Comparison of ENCODE assay signal across 17 mouse cellular contexts in genomic region chr15:102208092-102208561, GRCm38 (mm10). TPM values are rescaled to one million over a fixed set of nuclear protein-coding genes. Genes with fewer than 3 reads are reported as not detected.
DNase-seq lines count a peak whose midpoint lies in the region; ATAC-seq and TF ChIP-seq lines count a peak whose summit lies in the region.
"Had no signal": no experiment of that assay in that cellular context is flagged by ENCODE, and none has a peak within 500 bp of the region (broad histone marks: within the 10 kb centered on the region; RNA-seq: fewer than 3 reads in every experiment).

No protein-coding gene starts in this region.

- DNase-seq in CD4-positive, CD25-positive, alpha-beta regulatory T cell, adult 2 months (ENCODE audit: low read depth, low spot score), result peak; percentile 31
- DNase-seq in spleen, adult 2 months (ENCODE audit: low read depth in 1 of 2, low spot score in 2 of 2), result peak in 1 of 2 experiments; percentile 25
- no peak for DNase-seq in spleen, postnatal 4 days (ENCODE audit: low spot score in 2 of 2)
- peak; percentile 69 for DNase-seq in splenic B cell, adult 2 months (ENCODE audit: low read depth, low spot score)
- DNase-seq in gastrocnemius, postnatal 14 days, result no peak
- no peak for DNase-seq in cerebellum, postnatal 10 days
- DNase-seq: cerebellum, adult 9-10 months; heart, adult 2 months; lung, postnatal 10 days; right cerebral cortex, postnatal 4 days had no signal

- TF ChIP-seq CTCF in spleen, adult 2 months (IDR thresholded peaks at IDR 0.05; ENCODE audit: extremely low read depth, insufficient read depth, insufficient read length, insufficient replicate concordance), result no peak

- no peaks in the 10 kb centered on the region for H3K27me3 ChIP-seq in spleen, adult 2 months (ENCODE audit: control insufficient read depth, insufficient read depth, low read length)
- no peaks in the 10 kb centered on the region for H3K27me3 ChIP-seq in splenic B cell, adult 2 months (ENCODE audit: control insufficient read depth, insufficient read depth, low read length, poor library complexity, severe bottlenecking)
- H3K27me3 ChIP-seq: forebrain, embryonic 13.5 days; midbrain, embryonic 12.5 days had no signal

- no peak for ATAC-seq in CD4-positive, CD25-positive, alpha-beta regulatory T cell, adult 4 months
- ATAC-seq in common myeloid progenitor, adult 5-6 weeks (replicated peaks; ENCODE audit: low read depth, poor library complexity, severe bottlenecking), result peak; percentile 31
- ATAC-seq: forebrain, embryonic 13.5 days had no signal

- H3K36me3 ChIP-seq in spleen, adult 2 months (ENCODE audit: control insufficient read depth, insufficient read depth, low read length), result peaks cover 42% of the 10 kb centered on the region
- H3K36me3 ChIP-seq in splenic B cell, adult 2 months (ENCODE audit: control insufficient read depth, insufficient read depth, low read length, poor library complexity, severe bottlenecking), result peaks cover 22% of the 10 kb centered on the region

- peak overlapping the region; percentile 81 for H3K27ac ChIP-seq in spleen, adult 2 months (ENCODE audit: insufficient read depth, low read length)
- H3K27ac ChIP-seq: forebrain, embryonic 13.5 days; heart, adult 2 months; liver, embryonic 14.5 days; midbrain, embryonic 12.5 days had no signal

- 15% methylated on average over 9 of the region's 9 CpGs for WGBS in spleen, adult 2 months

- H3K4me1 ChIP-seq in spleen, adult 2 months (ENCODE audit: control insufficient read depth, insufficient read depth, insufficient read length), result peaks cover 24% of the 10 kb centered on the region; the same call in 1 of the 2 replicates

- TF ChIP-seq POLR2A in spleen, adult 2 months (IDR thresholded peaks at IDR 0.05; ENCODE audit: low read depth, low read length), result no peak

- H3K4me3 ChIP-seq in spleen, adult 2 months (ENCODE audit: extremely low read depth, insufficient read depth, insufficient read length), result peak overlapping the region; percentile 8; the same call in 1 of the 2 replicates
- H3K4me3 ChIP-seq: forebrain, embryonic 13.5 days; heart, adult 2 months; midbrain, embryonic 12.5 days; myocyte had no signal

- intact Hi-C loops in gastrocnemius, postnatal 14 days (cut with DNase I; ENCODE audit: low total_unique reads), result no loop called here

RNA-seq across cellular contexts. Expression of gene Csad, which starts 3.6 kb away (rescaled TPM):
- 10 to 100 TPM; 10.7 to 16.9 TPM for polyA plus RNA-seq in CD4-positive, CD25-positive, alpha-beta regulatory T cell, adult 4 months (2017; shearing (Covaris generic))
- 33.2 and 40.9 TPM in 2 replicates for polyA plus RNA-seq in spleen, adult 2 months (2012; rRNA removed)
- 7.0 and 27.8 TPM in 2 replicates for total RNA-seq in common myeloid progenitor, adult 5-6 weeks (2017)
- 10 to 100 TPM; 14.1 to 15.6 TPM for total RNA-seq in gastrocnemius, postnatal 14 days (2021)

RNA-seq across cellular contexts. Expression of gene Zfp740, which starts 5.1 kb away (rescaled TPM):
- 10 to 100 TPM; 27.6 to 28.2 TPM for polyA plus RNA-seq in CD4-positive, CD25-positive, alpha-beta regulatory T cell, adult 4 months (2017; shearing (Covaris generic))
- polyA plus RNA-seq in spleen, adult 2 months (2012; rRNA removed), result 26.8 and 30.2 TPM in 2 replicates
- 33.7 and 35.4 TPM in 2 replicates for total RNA-seq in common myeloid progenitor, adult 5-6 weeks (2017)
- 10 to 100 TPM; 27.6 to 30.5 TPM for total RNA-seq in gastrocnemius, postnatal 14 days (2021)

RNA-seq across cellular contexts. Expression of gene Itgb7, which starts 23.6 kb away (rescaled TPM):
- polyA plus RNA-seq in CD4-positive, CD25-positive, alpha-beta regulatory T cell, adult 4 months (2017; shearing (Covaris generic)), result 100 to 1,000 TPM; 336 to 432 TPM
- 127 and 143 TPM in 2 replicates for polyA plus RNA-seq in spleen, adult 2 months (2012; rRNA removed)
- 81.3 and 108 TPM in 2 replicates for total RNA-seq in common myeloid progenitor, adult 5-6 weeks (2017)
- 1 to 10 TPM; 1.0 to 1.1 TPM for total RNA-seq in gastrocnemius, postnatal 14 days (2021)

RNA-seq across cellular contexts. Expression of gene Rarg, which starts 49.2 kb away (rescaled TPM):
- polyA plus RNA-seq in CD4-positive, CD25-positive, alpha-beta regulatory T cell, adult 4 months (2017; shearing (Covaris generic)), result 10 to 100 TPM; 17.7 to 18.3 TPM
- 21.1 and 27.5 TPM in 2 replicates for polyA plus RNA-seq in spleen, adult 2 months (2012; rRNA removed)
- 1.2 and 3.9 TPM in 2 replicates for total RNA-seq in common myeloid progenitor, adult 5-6 weeks (2017)
- 10 to 100 TPM; 12.9 to 13.2 TPM for total RNA-seq in gastrocnemius, postnatal 14 days (2021)

RNA-seq across cellular contexts. Expression of gene Soat2, which starts 57.8 kb away (rescaled TPM):
- 1 to 10 TPM in 1 of 2 experiments, under 1 TPM in 1; 0.69 to 1.0 TPM for polyA plus RNA-seq in CD4-positive, CD25-positive, alpha-beta regulatory T cell, adult 4 months (2017; shearing (Covaris generic))
- 3.2 and 5.4 TPM in 2 replicates for polyA plus RNA-seq in spleen, adult 2 months (2012; rRNA removed)
- 3.3 and 6.3 TPM in 2 replicates for total RNA-seq in common myeloid progenitor, adult 5-6 weeks (2017)
- total RNA-seq in gastrocnemius, postnatal 14 days (2021), result under 1 TPM in 1 of 2 experiments, not detected in 1; 0.13 TPM
- total RNA-seq: layer of hippocampus, postnatal 25 days had no signal

Comparison
In these comparisons a context has a peak if more than half of its experiments do, and no peak if none do; other contexts are left out.
1. DNase-seq: peak in CD4-positive, CD25-positive, alpha-beta regulatory T cell, adult 2 months (single experiment) and splenic B cell, adult 2 months (single experiment); none in spleen, postnatal 4 days (0 of 2), gastrocnemius, postnatal 14 days (single experiment) and cerebellum, postnatal 10 days (0 of 2).
2. RNA of gene Itgb7, which starts 23.6 kb away (total RNA-seq): 81.3 to 108 TPM in common myeloid progenitor, adult 5-6 weeks; 1.0 to 1.1 TPM in gastrocnemius, postnatal 14 days; every median in the first group is over 10 times any median in the second.